Mouse (Mus musculus): ENCODE data around the gene Vmn1r82.

The Vmn1r82 gene

DNA sequence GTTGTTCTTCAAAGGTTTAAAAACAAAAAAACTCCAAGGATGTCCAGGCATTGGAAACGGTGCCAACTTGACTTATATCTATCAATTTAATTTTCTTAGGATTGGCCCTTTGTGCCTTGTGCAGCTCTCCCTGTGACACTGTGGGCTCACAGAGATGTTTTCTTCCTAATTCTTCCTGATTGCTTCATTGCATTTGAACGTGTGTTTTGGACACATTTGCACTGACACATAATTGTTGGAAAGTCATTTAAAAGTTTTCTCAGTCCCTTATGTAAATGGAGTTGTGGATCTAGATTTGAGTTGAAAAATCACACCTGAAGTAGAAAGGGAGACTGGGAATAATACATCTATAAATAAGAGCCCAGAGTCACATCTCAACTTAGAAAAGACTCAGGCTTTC is at the start of gene Vmn1r82:
TSS of gene Vmn1r82 (plus strand) at position 301 of the 400 bp plus-strand sequence.
- no peak for DNase-seq (ENCODE audit: low read depth, low spot score)

DNA sequence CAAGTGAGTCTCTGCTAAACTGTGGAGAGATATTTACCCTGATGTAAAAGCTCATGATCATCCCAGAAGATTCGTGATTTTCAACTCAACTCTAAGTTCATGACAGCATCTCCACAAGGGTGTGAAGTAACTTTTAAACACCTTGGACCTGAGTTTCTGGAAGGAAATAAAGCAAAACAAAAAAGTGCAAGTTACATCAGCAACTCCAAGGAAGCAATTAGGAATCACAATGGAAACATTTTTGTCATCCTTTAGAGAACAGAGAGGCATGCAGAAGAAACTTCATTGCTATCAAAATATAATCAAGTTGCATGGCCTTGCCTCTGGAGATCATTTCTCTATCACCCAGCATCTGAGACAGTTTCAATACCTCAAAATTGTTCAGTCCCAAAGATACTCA is 32.1 kb upstream of the Vmn1r82 start, which contains the start of gene Vmn1r81:
TSS of gene Vmn1r81 (minus strand) at position 101 of the 400 bp plus-strand sequence.
- DNase-seq (ENCODE audit: low read depth, low spot score) = no peak

DNA sequence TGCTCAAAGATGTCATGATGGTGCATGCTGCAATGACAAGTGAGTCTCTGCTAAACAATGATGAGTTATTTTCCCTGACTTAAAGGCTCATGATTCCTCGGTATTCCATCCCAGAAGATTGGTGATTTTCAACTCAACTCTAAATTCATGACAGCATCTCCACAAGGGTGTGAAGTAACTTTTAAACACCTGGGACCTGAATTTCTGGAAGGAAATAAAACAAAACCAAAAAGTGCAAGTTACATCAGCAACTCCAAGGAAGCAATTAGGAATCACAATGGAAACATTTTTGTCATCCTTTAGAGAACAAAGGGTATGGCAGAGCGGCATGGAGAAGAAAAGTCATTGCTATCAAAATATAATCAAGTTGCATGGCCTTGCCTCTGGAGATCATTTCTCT is 29.2 kb downstream of the Vmn1r82 start, which contains the start of gene Vmn1r83:
TSS of gene Vmn1r83 (minus strand) at position 101 of the 400 bp plus-strand sequence.
- no peak for DNase-seq (ENCODE audit: low read depth, low spot score)
